Mouse (Mus musculus) CD4-positive, CD25-positive, alpha-beta regulatory T cell, adult 4 months (primary cell): ENCODE data around the gene Gsx2. TPM values are rescaled to one million over a fixed set of nuclear protein-coding genes. Genes with fewer than 3 reads are reported as not detected.

Experiments used
- ATAC-seq: one replicate; pipeline ENCODE4 v1.8.0; 2017
- polyA plus RNA-seq, 2 experiments: library from polyadenylated mRNA; unstranded; fragments of 100-300 nt; shearing (Covaris generic); gene quantifications; one replicate each; pipeline ENCODE4 v1.2.1; 2017

Gsx2 gene
- polyA plus RNA-seq: not detected

DNA sequence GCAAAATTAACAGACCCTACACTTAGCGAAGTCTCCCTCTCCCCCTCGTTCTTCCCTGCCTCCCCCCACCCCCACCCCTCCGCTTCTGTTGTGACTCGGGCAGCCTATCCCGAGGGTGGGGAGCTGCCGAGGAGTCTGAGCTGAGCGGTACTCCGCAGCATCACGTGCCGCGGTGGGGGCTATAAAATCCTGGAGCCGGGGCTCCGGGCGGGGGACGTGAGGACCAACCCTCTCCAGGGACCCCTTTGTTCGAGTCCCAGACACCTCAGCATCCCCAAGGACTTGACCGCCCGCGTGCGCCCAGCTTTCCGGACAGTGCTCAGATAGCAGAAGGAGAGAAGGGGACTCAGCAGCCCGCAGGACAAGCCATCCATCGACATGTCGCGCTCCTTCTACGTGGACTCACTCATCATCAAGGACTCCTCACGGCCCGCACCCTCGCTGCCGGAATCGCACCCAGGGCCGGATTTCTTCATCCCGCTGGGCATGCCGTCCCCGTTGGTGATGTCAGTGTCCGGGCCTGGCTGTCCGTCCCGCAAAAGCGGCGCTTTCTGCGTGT, at the start of gene Gsx2:
Gsx2 (plus strand) TSS at position 219 of the 559 bp plus-strand sequence.
- no peak for ATAC-seq

GRCm38 (mm10) chr5:75035475-75035874, 39.9 kb upstream of the Gsx2 start:
- ATAC-seq: peak; percentile 80

- ATAC-seq: no peak
Measured at GRCm38 (mm10) chr5:75039307-75039706, 36.1 kb upstream of the Gsx2 start.

GRCm38 (mm10) chr5:75043011-75043445, 32.4 kb upstream of the Gsx2 start:
- peak; percentile 21 for ATAC-seq

DNA sequence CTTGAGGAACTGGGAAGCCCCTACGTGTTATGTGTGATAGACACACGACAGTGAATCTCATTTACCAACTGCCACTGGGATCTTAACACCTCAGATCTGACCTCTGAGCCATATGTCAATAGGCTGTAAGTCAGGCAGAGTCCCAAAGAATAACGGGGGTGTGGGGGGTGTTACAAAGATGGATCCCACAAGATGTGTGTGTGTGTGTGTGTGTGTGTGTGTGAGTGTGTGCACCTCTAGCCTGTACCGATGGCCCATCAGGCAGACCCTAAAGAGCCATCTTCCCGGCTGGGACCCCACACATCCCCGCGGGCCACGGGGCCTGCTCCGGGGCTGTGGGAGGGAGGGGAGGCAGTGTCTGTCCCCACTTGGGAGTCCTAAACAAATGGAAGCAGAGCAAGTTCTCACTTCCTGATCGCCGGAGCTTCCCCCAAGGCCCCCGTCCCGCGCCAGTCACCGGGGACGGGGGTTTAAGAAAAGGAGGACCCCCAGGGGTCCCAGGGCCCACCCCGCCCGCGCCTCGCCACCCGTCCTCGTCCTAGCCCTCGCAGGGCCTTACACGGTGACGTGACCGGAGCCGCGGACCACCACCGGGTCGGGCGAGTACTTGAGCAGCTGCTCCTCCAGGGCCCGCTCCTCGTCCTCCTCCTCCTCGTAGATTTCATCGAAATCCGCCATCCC, 31.6 kb upstream of the Gsx2 start:
- ATAC-seq: peak; percentile 21

GRCm38 (mm10) chr5:75044310-75044904, 31.0 kb upstream of the Gsx2 start, which contains the start of gene Chic2:
Chic2 (minus strand) TSS chr5:75044774.
- ATAC-seq: peak; percentile 76

GRCm38 (mm10) chr5:75045371-75045770, 30.0 kb upstream of the Gsx2 start:
- ATAC-seq: no peak

DNA sequence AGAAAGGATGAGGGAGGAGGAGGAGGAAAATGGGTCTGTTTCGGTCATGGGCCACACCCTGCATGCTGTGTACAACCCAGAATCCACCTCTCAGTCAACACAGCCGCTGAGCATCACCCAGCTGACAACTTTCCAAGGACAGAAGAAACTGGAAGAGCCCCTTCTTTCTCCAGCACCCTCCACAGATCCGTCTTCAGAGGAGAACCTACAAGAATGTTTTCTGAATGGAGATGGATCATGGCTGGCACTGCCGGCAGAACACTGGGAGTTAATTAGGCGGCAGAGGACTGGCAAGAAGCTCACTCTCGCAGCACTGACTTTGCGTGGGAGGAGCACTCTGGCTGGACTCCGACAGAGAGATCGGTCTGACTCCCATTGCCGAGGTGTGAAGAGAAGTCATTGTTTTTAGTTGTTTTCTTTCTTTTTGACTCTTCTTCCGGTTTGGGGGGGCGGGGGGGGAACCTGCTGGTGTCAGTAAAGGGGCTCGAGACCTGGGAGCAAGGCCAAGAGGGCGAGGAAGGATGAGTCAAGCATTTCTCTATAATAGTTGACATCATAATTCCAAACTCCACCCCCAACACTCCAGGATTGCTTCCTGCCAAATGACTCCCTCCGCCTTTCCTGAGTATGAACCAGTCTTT, 28.6 kb upstream of the Gsx2 start:
- no peak for ATAC-seq

DNA sequence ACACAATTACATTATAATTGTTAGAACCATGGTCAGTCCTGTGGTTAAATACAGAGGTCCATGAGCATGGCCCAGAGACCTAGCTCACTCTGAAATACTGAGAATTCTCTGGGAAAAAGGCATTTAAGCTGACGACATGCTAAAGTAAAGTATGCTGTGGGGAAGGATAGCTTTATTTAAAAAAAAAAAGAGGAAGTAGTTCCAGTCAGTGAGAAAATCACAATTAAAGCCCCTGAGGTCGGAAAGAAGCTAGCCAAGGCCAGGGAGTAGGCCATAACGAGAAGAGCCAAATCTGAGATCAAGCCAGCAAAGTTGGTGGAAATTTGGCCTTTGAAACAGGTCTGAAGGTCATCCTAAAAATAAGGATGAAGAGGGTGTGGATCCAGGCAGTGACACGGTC, 24.3 kb upstream of the Gsx2 start:
- no peak for ATAC-seq

DNA sequence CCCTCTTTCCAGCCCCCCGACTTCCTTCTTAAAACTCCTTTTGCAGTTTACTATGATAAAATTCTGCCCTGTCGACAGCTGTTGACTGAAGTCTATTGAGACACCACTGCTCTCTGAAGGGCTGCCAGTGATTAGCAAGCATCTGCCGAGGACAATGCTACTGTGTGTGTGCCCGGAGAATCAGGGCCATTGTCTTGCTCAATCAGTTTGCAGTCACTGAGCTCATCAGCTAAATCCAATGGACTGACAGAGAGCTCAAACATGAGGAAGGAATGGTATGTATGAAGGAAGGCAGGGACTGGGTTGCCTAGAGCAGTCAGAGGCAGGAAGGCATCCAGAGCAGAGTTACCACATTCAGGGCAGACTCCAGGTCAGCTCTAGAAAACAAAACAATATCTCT, 12.2 kb upstream of the Gsx2 start:
- ATAC-seq: no peak

GRCm38 (mm10) chr5:75066715-75067114, 8.7 kb upstream of the Gsx2 start:
- peak; percentile 79 for ATAC-seq

DNA sequence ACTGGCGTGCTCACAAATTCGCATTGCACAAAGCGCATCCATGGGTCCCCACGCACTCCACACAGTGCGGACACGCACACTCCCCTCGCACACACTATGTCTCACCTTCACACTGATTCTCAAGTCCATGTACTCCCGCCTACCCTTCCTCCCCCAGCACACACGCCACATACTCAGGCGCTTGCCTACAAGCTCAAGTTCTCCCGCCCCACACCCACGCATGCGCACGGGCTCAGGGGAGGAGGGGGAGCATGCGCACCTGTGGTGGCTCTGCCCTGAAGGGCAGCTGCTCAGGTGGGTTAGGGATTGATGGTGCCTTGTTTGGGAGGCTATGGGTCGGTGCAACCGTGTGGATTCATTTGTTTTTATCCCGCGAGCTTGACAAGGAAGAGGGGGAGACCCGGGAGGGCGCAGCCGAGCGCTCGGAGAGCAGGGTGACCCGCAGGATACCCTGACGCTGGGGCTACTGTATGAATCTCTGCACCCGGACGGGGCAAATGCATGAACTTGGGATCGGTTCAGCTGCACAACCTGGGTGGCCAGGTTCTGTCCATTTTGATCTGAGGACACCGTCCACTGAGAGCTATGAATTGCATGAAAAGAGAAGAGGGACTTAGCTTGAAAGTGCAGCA, 8.2 kb upstream of the Gsx2 start:
- peak; percentile 72 for ATAC-seq

GRCm38 (mm10) chr5:75070132-75070531, 5.3 kb upstream of the Gsx2 start:
- no peak for ATAC-seq

DNA sequence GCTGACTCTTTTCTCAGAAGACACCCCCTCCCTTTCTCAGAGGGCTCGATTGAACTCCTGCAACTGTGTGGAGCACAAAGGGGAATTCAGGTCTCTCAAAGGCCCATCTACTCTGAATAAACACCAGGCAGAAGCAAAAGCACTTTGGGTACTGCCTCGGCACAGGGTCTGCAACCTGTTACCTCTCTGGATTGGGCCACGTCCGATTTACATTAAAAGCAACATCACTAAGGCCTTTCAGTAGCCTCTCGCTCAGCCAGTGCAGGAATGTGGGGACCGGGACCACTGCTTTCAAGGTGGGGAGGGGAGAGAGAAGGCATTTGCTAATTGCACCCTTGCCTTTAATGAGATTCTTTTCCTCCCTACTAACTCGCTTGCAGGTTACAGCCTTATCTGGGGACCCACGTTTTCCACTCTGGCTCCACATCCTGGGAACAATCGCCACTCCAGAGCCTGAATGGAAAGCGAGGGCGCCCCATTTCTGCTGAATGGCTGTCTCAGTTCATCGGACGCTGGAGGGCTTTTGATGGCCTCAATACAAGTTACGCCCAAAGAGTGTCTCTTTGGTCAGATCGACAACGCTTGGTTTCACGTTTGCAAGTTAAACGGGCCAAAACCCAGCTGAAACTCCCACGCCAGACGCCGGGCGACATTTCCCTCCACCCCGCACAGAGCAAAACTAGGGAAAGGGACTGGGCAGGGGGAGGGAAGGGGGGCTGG, 4.6 kb upstream of the Gsx2 start:
- ATAC-seq: no peak

DNA sequence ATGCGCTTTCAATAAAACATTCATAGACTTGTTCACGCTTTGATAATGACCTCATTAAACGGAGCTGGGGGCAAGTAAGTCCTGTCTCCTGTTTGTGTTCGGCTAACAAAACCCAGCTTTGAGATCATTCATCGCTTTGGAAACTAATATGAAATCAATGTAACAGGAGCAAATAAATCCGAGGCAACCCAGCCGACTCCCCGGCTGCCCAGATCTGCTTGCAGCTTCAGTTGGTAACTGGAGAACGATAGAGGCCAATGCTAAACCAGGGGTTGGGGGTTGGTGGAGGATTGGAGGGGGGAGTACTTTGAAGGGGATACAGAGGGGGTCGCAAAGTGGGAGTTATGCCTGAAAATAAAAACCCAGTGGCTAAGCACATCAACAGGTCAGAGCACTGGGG, 3.5 kb upstream of the Gsx2 start:
- no peak for ATAC-seq

DNA sequence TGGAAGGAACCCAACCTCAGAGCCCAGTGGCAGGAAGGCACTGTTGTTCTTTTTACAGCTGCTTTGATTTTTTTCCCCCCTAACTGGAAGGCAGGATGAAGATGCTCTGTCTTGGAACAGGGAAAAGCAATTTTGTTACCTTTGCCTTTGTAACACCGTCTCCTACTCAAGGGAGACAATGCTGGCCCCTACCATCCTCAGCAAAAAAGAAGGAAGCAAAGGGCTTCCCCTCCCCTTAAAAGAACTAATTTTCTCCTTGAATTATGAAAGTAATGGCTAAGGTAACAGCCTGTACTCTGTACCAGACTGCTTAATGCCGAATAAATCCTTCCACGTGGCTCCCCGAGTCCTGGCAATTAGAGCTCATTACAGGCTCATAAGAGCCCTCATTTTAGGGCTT, 2.9 kb upstream of the Gsx2 start:
- no peak for ATAC-seq

- ATAC-seq: no peak
Measured at GRCm38 (mm10) chr5:75073167-75073566, 2.2 kb upstream of the Gsx2 start.

DNA sequence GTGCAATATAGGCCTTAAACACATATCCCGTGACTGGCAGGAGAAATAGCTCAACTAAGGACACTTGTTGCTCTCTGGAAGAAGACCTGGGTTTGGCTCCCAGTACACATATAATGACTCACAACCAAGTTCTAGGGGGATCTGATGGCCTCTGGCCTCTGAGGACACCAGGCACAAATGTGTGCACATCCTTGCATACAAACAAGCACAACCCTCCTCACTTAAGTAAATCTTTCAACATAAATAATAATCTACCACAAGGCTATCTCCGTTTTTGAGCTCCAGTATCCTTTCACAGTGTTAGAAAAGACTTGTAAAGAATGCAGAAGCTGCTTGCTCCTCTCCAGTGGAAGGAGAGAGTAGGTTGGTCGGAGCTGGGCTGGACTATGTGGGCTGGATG, 1.7 kb upstream of the Gsx2 start:
- ATAC-seq: no peak

DNA sequence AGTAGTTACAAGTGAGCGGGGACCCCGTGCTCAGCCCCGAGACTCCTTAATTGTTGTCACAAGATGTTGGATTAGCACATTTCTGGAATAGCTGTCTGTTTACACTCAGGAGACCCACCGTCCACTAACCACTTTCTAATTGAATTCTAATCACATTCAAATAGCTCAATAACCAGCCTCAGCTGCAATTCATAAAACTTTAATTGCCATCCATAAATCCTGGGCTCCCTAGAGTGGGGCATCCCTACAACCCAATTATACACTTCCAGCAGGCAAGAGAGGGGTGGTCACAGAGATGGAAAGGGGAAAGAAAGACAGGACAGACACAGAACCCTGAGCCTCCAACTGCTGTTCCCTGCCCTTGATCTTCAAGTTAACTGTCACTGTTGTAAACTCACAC, 1.3 kb upstream of the Gsx2 start:
- ATAC-seq: no peak

GRCm38 (mm10) chr5:75074537-75075382, 641 bp upstream of the Gsx2 start:
- no peak for ATAC-seq

DNA sequence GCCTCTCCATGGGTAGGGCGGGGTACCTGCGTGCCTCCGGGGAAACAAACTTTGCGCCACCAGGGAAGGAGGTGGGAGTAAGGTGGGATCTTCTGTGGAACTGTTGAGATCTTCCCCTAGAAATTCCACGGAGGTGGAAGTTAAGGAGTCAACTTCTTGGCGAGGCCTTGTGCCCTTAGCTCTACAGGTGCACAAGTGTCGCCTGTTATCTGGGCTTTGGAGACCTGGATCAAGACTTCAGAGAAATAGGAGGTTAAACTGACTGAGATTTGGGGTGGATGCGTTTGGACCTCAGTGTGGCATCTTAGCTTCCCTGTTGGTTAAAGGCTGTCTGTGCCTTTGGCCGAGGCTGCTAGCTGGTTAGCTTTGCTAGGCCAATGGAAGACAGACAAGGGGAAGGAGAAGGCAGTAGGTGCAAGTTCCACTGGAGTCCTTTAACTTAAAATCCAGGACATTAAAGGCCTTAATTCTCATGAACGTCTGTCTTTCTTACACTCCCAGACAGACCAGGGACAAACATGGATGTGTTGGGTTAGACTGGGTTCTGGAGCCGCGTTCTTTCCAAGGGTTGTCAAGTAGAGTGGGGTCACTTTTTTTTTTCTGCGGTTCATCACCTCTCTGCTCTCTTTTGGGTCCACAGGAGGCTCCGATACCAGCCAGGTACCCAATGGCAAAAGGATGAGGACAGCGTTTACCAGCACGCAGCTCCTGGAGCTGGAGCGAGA, 1.1 kb downstream of the Gsx2 start:
- ATAC-seq: no peak
